Mouse (Mus musculus) large intestine, adult 2 months (tissue): ENCODE measurements around the gene Olfr1099. TPM values are rescaled to one million over a fixed set of nuclear protein-coding genes. Genes with fewer than 3 reads are reported as not detected.

Experiments
- DNase-seq: peaks from one replicate; pipeline ENCODE4 v3.0.0-alpha.2; 2012; ENCODE audit warnings: low read depth, low spot score
- WGBS: fragments of 180-500 bp; shearing (Covaris S2); methylation state at CpG from one replicate; pipeline ENCODE4 v1.1.7; 2018; 5-methylcytosine and 5-hydroxymethylcytosine counted together
- polyA plus RNA-seq: library from polyadenylated mRNA; depleted of rRNA; stranded (reverse); fragments of >200 nt; gene quantifications from 2 replicates; pipeline ENCODE4 v1.2.3, GENCODE M21; 2012; rRNA removed

Gene Olfr1099
- not detected in 2 replicates for polyA plus RNA-seq

- WGBS = 57% methylated on average over 1 of the region's 1 CpGs
- no peak for DNase-seq
Measured at GRCm38 (mm10) chr2:86960593-86960992, at the start of gene Olfr1099. TSS of gene Olfr1099 (minus strand) at chr2:86960693.

- no peak for DNase-seq
Measured at GRCm38 (mm10) chr2:86998098-86998497, 37.6 kb upstream of the Olfr1099 start, which contains the start of gene Olfr1102. TSS of gene Olfr1102 (plus strand) at chr2:86998398.

DNA sequence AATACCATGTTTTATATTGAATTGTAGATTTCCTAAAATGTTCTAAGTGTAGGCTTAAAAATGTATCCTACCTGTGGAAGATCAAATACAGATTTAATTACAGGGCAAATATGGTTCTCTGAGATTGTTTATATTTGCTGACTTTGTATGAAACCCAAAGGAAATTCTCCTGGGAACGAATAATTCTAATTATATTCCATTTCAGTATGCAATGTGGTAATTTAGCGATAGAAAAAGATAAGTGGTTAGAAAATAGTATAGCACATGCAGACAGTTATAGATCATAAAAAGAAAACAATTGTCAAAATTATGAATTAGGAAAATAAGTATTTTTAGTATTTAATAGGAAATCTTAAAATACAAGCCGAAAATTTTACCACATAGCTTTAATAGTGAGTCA is 30.6 kb upstream of the Olfr1099 start, which contains the start of gene Olfr1101:
Gene Olfr1101 (minus strand): TSS at position 101 of the 400 bp plus-strand sequence.
- DNase-seq = no peak
- 65% methylated on average over 3 of the region's 3 CpGs for WGBS

DNA sequence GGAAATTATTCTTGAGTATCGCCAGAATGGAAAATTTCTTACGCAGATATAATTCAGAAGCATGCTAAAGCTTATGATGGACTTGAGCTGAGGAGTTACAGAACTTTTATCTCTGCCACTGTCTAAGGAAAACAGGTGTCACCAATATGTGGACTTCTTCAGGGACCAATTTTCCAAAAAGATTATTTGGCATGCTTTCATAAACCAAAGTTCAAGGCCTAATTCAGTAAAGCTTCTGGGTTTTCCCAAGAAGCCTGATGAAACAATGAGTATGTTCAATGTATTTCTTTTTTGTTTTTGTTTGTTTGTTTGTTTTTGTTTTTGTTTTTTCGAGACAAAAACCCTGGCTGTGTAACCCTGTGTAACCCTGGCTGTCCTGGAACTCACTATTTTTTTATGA is 19.4 kb upstream of the Olfr1099 start, which contains the start of gene Olfr1100:
Gene Olfr1100 (minus strand): TSS at position 101 of the 400 bp plus-strand sequence.
- 67% methylated on average over 3 of the region's 3 CpGs for WGBS
- DNase-seq = no peak

- no peak for DNase-seq
Measured at GRCm38 (mm10) chr2:86926557-86926956, 33.9 kb downstream of the Olfr1099 start.

- no peak for DNase-seq
- 85% methylated on average over 1 of the region's 1 CpGs for WGBS
Measured at GRCm38 (mm10) chr2:86924445-86924844, 36.0 kb downstream of the Olfr1099 start, which contains the start of gene Olfr1098. TSS of gene Olfr1098 (minus strand) at chr2:86924545.

GRCm38 (mm10) chr2:86905647-86906046 is 54.8 kb downstream of the Olfr1099 start:
- DNase-seq = no peak
- 86% methylated on average over 2 of the region's 2 CpGs for WGBS

Other genes starting within 250 kb of the Olfr1099 start
- gene Olfr1089, start 227.0 kb downstream of the Olfr1099 start, polyA plus RNA-seq = not detected in 2 replicates
- not detected in 2 replicates for gene Olfr1090, start 201.7 kb downstream of the Olfr1099 start, polyA plus RNA-seq
- gene Olfr1093, start 178.2 kb downstream of the Olfr1099 start, polyA plus RNA-seq = not detected in 2 replicates
- gene Olfr141, start 150.7 kb downstream of the Olfr1099 start, polyA plus RNA-seq = not detected in 2 replicates
- gene Olfr1094, start 136.0 kb downstream of the Olfr1099 start, polyA plus RNA-seq = not detected in 2 replicates
- gene Olfr1095, start 109.0 kb downstream of the Olfr1099 start, polyA plus RNA-seq = not detected in 2 replicates
- not detected in 2 replicates for gene Gm13723, start 85.9 kb downstream of the Olfr1099 start, polyA plus RNA-seq
- gene Olfr1097, start 68.5 kb downstream of the Olfr1099 start, polyA plus RNA-seq = not detected in 2 replicates
- gene Olfr1098, start 36.1 kb downstream of the Olfr1099 start, polyA plus RNA-seq = not detected in 2 replicates
- not detected in 2 replicates for gene Olfr1100, start 19.3 kb upstream of the Olfr1099 start, polyA plus RNA-seq
- gene Olfr1101, start 30.5 kb upstream of the Olfr1099 start, polyA plus RNA-seq = not detected in 2 replicates
- not detected in 2 replicates for gene Olfr1102, start 37.7 kb upstream of the Olfr1099 start, polyA plus RNA-seq
- gene Olfr1104, start 66.4 kb upstream of the Olfr1099 start, polyA plus RNA-seq = not detected in 2 replicates
- gene Olfr1105, start 75.8 kb upstream of the Olfr1099 start, polyA plus RNA-seq = not detected in 2 replicates
- gene Olfr1106, start 91.6 kb upstream of the Olfr1099 start, polyA plus RNA-seq = not detected in 2 replicates
- not detected in 2 replicates for gene Olfr1107, start 115.1 kb upstream of the Olfr1099 start, polyA plus RNA-seq
- gene Olfr1109, start 135.3 kb upstream of the Olfr1099 start, polyA plus RNA-seq = not detected in 2 replicates
- gene Olfr259, start 153.9 kb upstream of the Olfr1099 start, polyA plus RNA-seq = not detected in 2 replicates
- not detected in 2 replicates for gene Olfr1110, start 179.6 kb upstream of the Olfr1099 start, polyA plus RNA-seq
- gene Olfr1111, start 191.9 kb upstream of the Olfr1099 start, polyA plus RNA-seq = not detected in 2 replicates
- gene Olfr1112, start 227.1 kb upstream of the Olfr1099 start, polyA plus RNA-seq = not detected in 2 replicates
- gene Olfr1113, start 248.3 kb upstream of the Olfr1099 start, polyA plus RNA-seq = not detected in 2 replicates